In the genomic region with DNA sequence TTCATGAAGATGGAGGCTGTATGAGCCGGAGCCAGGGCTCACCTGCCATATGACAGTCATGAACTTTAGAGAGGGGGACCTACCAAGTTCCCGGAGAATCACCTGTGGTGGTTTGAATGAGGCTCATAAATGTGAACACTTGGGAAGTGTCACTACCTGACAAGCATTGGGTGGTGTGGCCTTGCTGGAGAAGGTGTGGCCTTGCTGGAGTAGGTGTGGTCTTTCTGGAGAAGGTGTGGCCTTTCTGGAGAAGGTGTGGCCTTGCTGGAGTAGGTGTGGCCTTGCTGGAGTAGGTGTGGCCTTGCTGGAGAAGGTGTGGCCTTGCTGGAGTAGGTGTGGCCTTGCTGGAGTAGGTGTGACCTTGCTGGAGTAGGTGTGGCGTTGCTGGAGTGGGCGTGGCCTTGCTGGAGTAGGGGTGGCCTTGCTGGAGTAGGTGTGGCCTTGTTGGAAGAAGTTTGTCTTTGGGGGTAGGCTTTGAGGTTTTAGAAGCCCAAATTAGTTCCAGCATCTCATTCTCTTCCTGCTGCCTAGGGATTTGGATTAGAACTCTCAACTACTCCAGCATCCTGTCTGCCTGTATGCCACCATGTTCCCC, we compare ENCODE assay signal across 23 mouse cellular contexts. TPM values are rescaled to one million over a fixed set of nuclear protein-coding genes. Genes with fewer than 3 reads are reported as not detected.
A peak's percentile ranks its signal among the peaks of the same experiment; 100 is the strongest.
DNase-seq lines count a peak whose midpoint lies in the region; ATAC-seq and TF ChIP-seq lines count a peak whose summit lies in the region.
"Had no signal": no experiment of that assay in that cellular context is flagged by ENCODE, and none has a peak within 500 bp of the region (broad histone marks: within the 10 kb centered on the region; RNA-seq: fewer than 3 reads in every experiment).

No protein-coding gene starts in this region.

- no peak overlapping the region for H3K9ac ChIP-seq in liver, embryonic 12.5 days
- H3K9ac ChIP-seq: heart, embryonic 15.5 days; liver, embryonic 14.5 days; neural tube, embryonic 13.5 days had no signal

- ATAC-seq in liver, embryonic 12.5 days, result 0 out of 2 replicates have a peak, but pooled peaks have one; percentile 15
- ATAC-seq: forebrain, embryonic 14.5 days; lung, postnatal 0 days had no signal

- WGBS in liver, embryonic 12.5 days (ENCODE audit: insufficient replicate concordance), result 79% methylated on average over 4 of the region's 4 CpGs

- no peaks in the 10 kb centered on the region for H3K9me3 ChIP-seq in liver, embryonic 12.5 days (replicated peaks)
- H3K9me3 ChIP-seq: heart, embryonic 15.5 days; neural tube, embryonic 13.5 days had no signal

- H3K4me2 ChIP-seq in liver, embryonic 12.5 days, result no peak overlapping the region
- H3K4me2 ChIP-seq: heart, embryonic 15.5 days; neural tube, embryonic 13.5 days had no signal

- H3K4me3 ChIP-seq in liver, embryonic 12.5 days, result no peak overlapping the region
- no peak overlapping the region for H3K4me3 ChIP-seq in left cerebral cortex, adult 2 months
- H3K4me3 ChIP-seq: heart, embryonic 15.5 days; neural tube, embryonic 13.5 days had no signal

- H3K27me3 ChIP-seq in liver, embryonic 12.5 days (replicated peaks), result no peaks in the 10 kb centered on the region
- H3K27me3 ChIP-seq: heart, embryonic 15.5 days; neural tube, embryonic 13.5 days had no signal

- intact Hi-C loops in left cerebral cortex, adult 2 months (cut with DNase I), result no loop called here
- intact Hi-C loops in gastrocnemius, postnatal 14 days (cut with DNase I; ENCODE audit: low total_unique reads), result no loop called here

- H3K27ac ChIP-seq in liver, embryonic 12.5 days, result no peak overlapping the region
- H3K27ac ChIP-seq in left cerebral cortex, adult 2 months, result no peak overlapping the region
- H3K27ac ChIP-seq: heart, embryonic 15.5 days; liver, embryonic 14.5 days; neural tube, embryonic 13.5 days had no signal

- DNase-seq in heart, adult 11 months, result peak; percentile 85
- DNase-seq in heart, postnatal 4 days, result no peak
- DNase-seq in R1 (ENCODE audit: low read depth, low spot score), result peak; percentile 73
- no peak for DNase-seq in left cerebral cortex, adult 2 months (ENCODE audit: extremely low spot score in 1 of 2, low spot score in 2 of 2)
- DNase-seq in gastrocnemius, postnatal 14 days, result no peak
- DNase-seq in cerebellum, adult 8-10 months, result no peak
- DNase-seq: cerebellum, postnatal 25 days; heart, adult 18-20 months; layer of hippocampus, postnatal 36 days; left cerebral cortex, postnatal 4 days; right cerebral cortex, postnatal 25 days; thymus, postnatal 36 days had no signal

- no peak for TF ChIP-seq CTCF in left cerebral cortex, adult 2 months (IDR thresholded peaks at IDR 0.05)

- peaks cover 24% of the 10 kb centered on the region for H3K36me3 ChIP-seq in liver, embryonic 12.5 days
- H3K36me3 ChIP-seq: neural tube, embryonic 13.5 days had no signal

- 0 out of 2 replicates have a peak, but pooled peaks cover 6% of the 10 kb centered on the region for H3K4me1 ChIP-seq in liver, embryonic 12.5 days
- H3K4me1 ChIP-seq: neural tube, embryonic 13.5 days had no signal

RNA-seq across cellular contexts. Expression of a gene that starts 31.7 kb away (rescaled TPM):
- total RNA-seq in heart, postnatal 4 days (2021), result not detected
- polyA plus RNA-seq in liver, embryonic 12.5 days (2016; fragmentation: Nextera tagmentation; extraction: Ambion mirVana), result not detected in 2 replicates
- total RNA-seq in left cerebral cortex, adult 2 months (2021), result not detected
- total RNA-seq in gastrocnemius, postnatal 14 days (2021), result not detected
- total RNA-seq: heart, adult 18-20 months; layer of hippocampus, adult 18-20 months; layer of hippocampus, postnatal 36 days; left cerebral cortex, postnatal 4 days; monocyte, adult 5-6 weeks had no signal
- polyA plus RNA-seq: forebrain, embryonic 14.5 days; heart, embryonic 15.5 days; hindbrain, embryonic 11.5 days; intestine, embryonic 14.5 days; kidney, embryonic 16.5 days; liver, embryonic 14.5 days; lung, postnatal 0 days; neural tube, embryonic 13.5 days had no signal

RNA-seq across cellular contexts. Expression of a gene that starts 54.1 kb away (rescaled TPM):
- 10 to 100 TPM; 11.9 to 14.0 TPM for total RNA-seq in heart, postnatal 4 days (2021)
- 6.3 and 7.1 TPM in 2 replicates for polyA plus RNA-seq in liver, embryonic 12.5 days (2016; fragmentation: Nextera tagmentation; extraction: Ambion mirVana)
- 1 to 10 TPM; 4.4 TPM for total RNA-seq in left cerebral cortex, adult 2 months (2021)
- 1 to 10 TPM; 4.8 to 6.9 TPM for total RNA-seq in gastrocnemius, postnatal 14 days (2021)

Comparison
In these comparisons a context has a peak if more than half of its experiments do, and no peak if none do; other contexts are left out.
1. DNase-seq: peak in heart, adult 11 months (single experiment) and R1 (single experiment); none in heart, postnatal 4 days (single experiment), left cerebral cortex, adult 2 months (0 of 2), gastrocnemius, postnatal 14 days (single experiment) and cerebellum, adult 8-10 months (single experiment).